14 mouse cellular contexts compared by ENCODE assay signal in the genomic region with DNA sequence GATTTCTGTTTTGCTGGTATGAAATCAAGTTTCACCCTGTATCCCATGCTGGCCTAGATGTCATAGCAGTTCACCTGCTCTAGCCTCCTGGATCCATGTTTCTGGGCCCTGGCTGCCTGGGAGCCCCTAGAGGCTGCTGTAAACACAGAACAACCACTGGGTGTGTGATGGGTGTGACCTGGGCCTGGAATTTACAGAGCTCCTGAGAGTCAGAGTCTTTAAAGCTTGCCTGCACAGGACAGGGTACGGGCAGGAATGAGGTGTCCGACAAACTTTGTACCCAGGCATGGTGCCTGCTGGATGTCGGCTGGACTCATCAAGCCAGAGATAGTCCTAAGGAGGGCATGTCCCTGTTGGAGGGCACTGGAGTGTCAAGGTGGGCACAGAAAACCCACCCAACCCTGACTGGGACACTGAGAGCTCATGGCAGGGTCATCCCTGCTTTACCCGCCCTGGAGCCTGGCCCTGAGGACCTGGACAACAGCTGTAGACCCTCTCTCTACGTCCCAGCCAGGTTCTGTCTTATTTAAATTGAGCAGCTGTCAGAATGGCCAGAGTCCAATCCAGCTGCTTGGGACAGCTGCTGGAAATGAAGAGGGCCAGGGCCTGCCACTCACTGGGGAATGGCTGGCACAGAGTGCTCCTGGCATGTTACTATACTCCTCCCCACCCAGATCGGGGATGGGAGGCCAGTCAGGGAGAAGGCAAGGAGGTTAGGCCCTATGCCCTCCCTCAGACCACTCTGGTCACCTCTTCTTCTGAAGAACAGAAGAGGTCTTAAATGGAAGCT. TPM values are rescaled to one million over a fixed set of nuclear protein-coding genes. Genes with fewer than 3 reads are reported as not detected.
DNase-seq lines count a peak whose midpoint lies in the region; ATAC-seq and TF ChIP-seq lines count a peak whose summit lies in the region.
"Had no signal": no experiment of that assay in that cellular context is flagged by ENCODE, and none has a peak within 500 bp of the region (broad histone marks: within the 10 kb centered on the region; RNA-seq: fewer than 3 reads in every experiment).

No protein-coding gene starts in this region.

- H3K4me3 ChIP-seq in lung, postnatal 0 days (ENCODE audit: low read depth, low read length), result no peak overlapping the region
- no peak overlapping the region for H3K4me3 ChIP-seq in intestine, postnatal 0 days (ENCODE audit: low read depth, low read length)
- H3K4me3 ChIP-seq in stomach, embryonic 16.5 days (replicated peaks; ENCODE audit: low read length), result no peak overlapping the region
- no peak overlapping the region for H3K4me3 ChIP-seq in forebrain, embryonic 15.5 days
- H3K4me3 ChIP-seq: neural tube, embryonic 12.5 days had no signal

- peak; percentile 70 for ATAC-seq in lung, postnatal 0 days
- ATAC-seq in intestine, postnatal 0 days, result peak; percentile 74
- ATAC-seq in stomach, embryonic 16.5 days (ENCODE audit: insufficient read depth, low FRiP score), result peak; percentile 70
- ATAC-seq in forebrain, embryonic 15.5 days (replicated peaks), result no peak
- ATAC-seq: activated CD4-positive, CD25-positive, alpha-beta regulatory T cell, adult 4 months; forebrain, embryonic 16.5 days had no signal

- 49% methylated on average over 6 of the region's 6 CpGs for WGBS in lung, postnatal 0 days
- WGBS in intestine, postnatal 0 days, result 43% methylated on average over 6 of the region's 6 CpGs
- 48% methylated on average over 6 of the region's 6 CpGs for WGBS in stomach, embryonic 16.5 days
- WGBS in forebrain, embryonic 15.5 days, result 80% methylated on average over 6 of the region's 6 CpGs

- no peak for TF ChIP-seq EP300 in lung, postnatal 0 days (IDR thresholded peaks at IDR 0.05)

- H3K4me2 ChIP-seq in lung, postnatal 0 days (replicated peaks; ENCODE audit: low read depth, low read length), result no peak overlapping the region
- H3K4me2 ChIP-seq in intestine, postnatal 0 days (replicated peaks; ENCODE audit: low read depth), result peak overlapping the region; percentile 27; the same call in 1 of the 2 replicates
- no peak overlapping the region for H3K4me2 ChIP-seq in stomach, embryonic 16.5 days (ENCODE audit: low read depth, low read length)
- H3K4me2 ChIP-seq in forebrain, embryonic 15.5 days (replicated peaks), result no peak overlapping the region
- H3K4me2 ChIP-seq: hindbrain, embryonic 14.5 days; neural tube, embryonic 12.5 days had no signal

- no peaks in the 10 kb centered on the region for H3K27me3 ChIP-seq in lung, postnatal 0 days (replicated peaks; ENCODE audit: insufficient read depth, low read length)
- no peaks in the 10 kb centered on the region for H3K27me3 ChIP-seq in intestine, postnatal 0 days (replicated peaks; ENCODE audit: control insufficient read depth, insufficient read depth, low read length)
- no peaks in the 10 kb centered on the region for H3K27me3 ChIP-seq in stomach, embryonic 16.5 days (ENCODE audit: control insufficient read depth, insufficient read depth, low read length)
- H3K27me3 ChIP-seq in forebrain, embryonic 15.5 days, result no peaks in the 10 kb centered on the region
- H3K27me3 ChIP-seq: neural tube, embryonic 12.5 days had no signal

- no peaks in the 10 kb centered on the region for H3K36me3 ChIP-seq in lung, postnatal 0 days (ENCODE audit: insufficient read depth, low read length)
- peaks cover 37% of the 10 kb centered on the region for H3K36me3 ChIP-seq in intestine, postnatal 0 days (ENCODE audit: control insufficient read depth, insufficient read depth)
- no peaks in the 10 kb centered on the region; the same call in 1 of the 2 replicates for H3K36me3 ChIP-seq in stomach, embryonic 16.5 days (ENCODE audit: control insufficient read depth, insufficient read depth, low read length)
- no peaks in the 10 kb centered on the region for H3K36me3 ChIP-seq in forebrain, embryonic 15.5 days
- H3K36me3 ChIP-seq: neural tube, embryonic 12.5 days had no signal

- H3K27ac ChIP-seq in lung, postnatal 0 days (ENCODE audit: low read length), result peak overlapping the region; percentile 32; the same call in 1 of the 2 replicates
- peak overlapping the region; percentile 92 for H3K27ac ChIP-seq in intestine, postnatal 0 days (ENCODE audit: low read depth, low read length)
- H3K27ac ChIP-seq in stomach, embryonic 16.5 days (ENCODE audit: low read length), result peak overlapping the region; percentile 89
- H3K27ac ChIP-seq in forebrain, embryonic 15.5 days (replicated peaks), result no peak overlapping the region
- H3K27ac ChIP-seq: hindbrain, embryonic 14.5 days; neural tube, embryonic 12.5 days had no signal

- no peaks in the 10 kb centered on the region; the same call in 1 of the 2 replicates for H3K4me1 ChIP-seq in lung, postnatal 0 days (ENCODE audit: insufficient read depth, low read depth, low read length)
- H3K4me1 ChIP-seq in intestine, postnatal 0 days (replicated peaks; ENCODE audit: control insufficient read depth, insufficient read depth, low read length), result peaks cover 17% of the 10 kb centered on the region
- peaks cover 31% of the 10 kb centered on the region for H3K4me1 ChIP-seq in stomach, embryonic 16.5 days (ENCODE audit: control insufficient read depth, insufficient read depth, low read length)
- H3K4me1 ChIP-seq in forebrain, embryonic 15.5 days, result 0 out of 2 replicates have a peak, but pooled peaks cover 3% of the 10 kb centered on the region

- no peak overlapping the region for H3K9ac ChIP-seq in lung, postnatal 0 days (replicated peaks; ENCODE audit: low read depth)
- no peak overlapping the region for H3K9ac ChIP-seq in intestine, postnatal 0 days (ENCODE audit: low read depth, low read length)
- peak overlapping the region; percentile 45; the same call in 1 of the 2 replicates for H3K9ac ChIP-seq in stomach, embryonic 16.5 days (ENCODE audit: low read length)
- H3K9ac ChIP-seq in forebrain, embryonic 15.5 days (replicated peaks), result no peak overlapping the region
- H3K9ac ChIP-seq: hindbrain, embryonic 14.5 days; neural tube, embryonic 12.5 days had no signal

- TF ChIP-seq CTCF in lung, postnatal 0 days (IDR thresholded peaks at IDR 0.05), result peak; percentile 31
- peak; percentile 52 for TF ChIP-seq CTCF in intestine, postnatal 0 days (IDR thresholded peaks at IDR 0.05; ENCODE audit: low read depth)

- peak; percentile 46 for DNase-seq in kidney, adult 18-20 months
- DNase-seq in kidney, postnatal 10 days, result no peak
- peak; percentile 50 for DNase-seq in lung, postnatal 0 days (ENCODE audit: low spot score)
- DNase-seq in lung, adult 18-20 months, result no peak
- no peak for DNase-seq in spleen, adult 18-20 months
- DNase-seq: heart, adult 11 months; thymus, adult 18-20 months had no signal

- H3K9me3 ChIP-seq in lung, postnatal 0 days (ENCODE audit: low read length), result no peaks in the 10 kb centered on the region
- no peaks in the 10 kb centered on the region for H3K9me3 ChIP-seq in intestine, postnatal 0 days (ENCODE audit: control insufficient read depth)
- H3K9me3 ChIP-seq in stomach, embryonic 16.5 days (replicated peaks; ENCODE audit: control insufficient read depth, low read length), result no peaks in the 10 kb centered on the region
- no peaks in the 10 kb centered on the region for H3K9me3 ChIP-seq in forebrain, embryonic 15.5 days
- H3K9me3 ChIP-seq: neural tube, embryonic 12.5 days had no signal

RNA-seq across cellular contexts. Expression of gene Cd82, which starts 30.1 kb away (rescaled TPM):
- 94.1 and 106 TPM in 2 replicates for polyA plus RNA-seq in lung, postnatal 0 days (2015; fragmentation: Nextera tagmentation; extraction: Ambion mirVana)
- 184 and 199 TPM in 2 replicates for polyA plus RNA-seq in intestine, postnatal 0 days (2015; fragmentation: Nextera tagmentation; extraction: Ambion mirVana)
- polyA plus RNA-seq in stomach, embryonic 16.5 days (2015; fragmentation: Nextera tagmentation; extraction: Ambion mirVana), result 112 and 127 TPM in 2 replicates
- polyA plus RNA-seq in forebrain, embryonic 15.5 days (2015; fragmentation: Nextera tagmentation; extraction: Ambion mirVana), result 17.6 and 19.6 TPM in 2 replicates

Comparison
In these comparisons a context has a peak if more than half of its experiments do, and no peak if none do; other contexts are left out.
1. DNase-seq: peak in kidney, adult 18-20 months (single experiment) and lung, postnatal 0 days (single experiment); none in kidney, postnatal 10 days (single experiment), lung, adult 18-20 months (0 of 2) and spleen, adult 18-20 months (0 of 2).